In genomic region chr5:65916930-65917329, GRCm38 (mm10) we compare ENCODE assay signal across 33 mouse cellular contexts. TPM values are rescaled to one million over a fixed set of nuclear protein-coding genes. Genes with fewer than 3 reads are reported as not detected.
"Had no signal": no experiment of that assay in that cellular context is flagged by ENCODE, and none has a peak within 500 bp of the region (broad histone marks: within the 10 kb centered on the region; RNA-seq: fewer than 3 reads in every experiment).

No protein-coding gene starts in this region.

- H3K36me3 ChIP-seq: embryonic facial prominence, embryonic 10.5 days; embryonic facial prominence, embryonic 12.5 days; embryonic facial prominence, embryonic 13.5 days; embryonic facial prominence, embryonic 15.5 days; forebrain, embryonic 10.5 days; forebrain, embryonic 12.5 days; forebrain, embryonic 15.5 days had no signal

- H3K27ac ChIP-seq: embryonic facial prominence, embryonic 10.5 days; embryonic facial prominence, embryonic 12.5 days; embryonic facial prominence, embryonic 13.5 days; embryonic facial prominence, embryonic 15.5 days; forebrain, embryonic 10.5 days; forebrain, embryonic 12.5 days; forebrain, embryonic 13.5 days; forebrain, embryonic 15.5 days; gastrocnemius, adult 2 months; heart, adult 2 months had no signal

- H3K4me2 ChIP-seq: embryonic facial prominence, embryonic 12.5 days; embryonic facial prominence, embryonic 13.5 days; embryonic facial prominence, embryonic 15.5 days; forebrain, embryonic 12.5 days; forebrain, embryonic 13.5 days; forebrain, embryonic 15.5 days had no signal

- H3K9ac ChIP-seq: embryonic facial prominence, embryonic 12.5 days; embryonic facial prominence, embryonic 13.5 days; embryonic facial prominence, embryonic 15.5 days; forebrain, embryonic 12.5 days; forebrain, embryonic 13.5 days; forebrain, embryonic 15.5 days; forebrain, postnatal 0 days had no signal

- ATAC-seq: forebrain, embryonic 13.5 days; forebrain, embryonic 14.5 days; forebrain, embryonic 15.5 days; forebrain, embryonic 16.5 days; forebrain, postnatal 0 days had no signal

- H3K4me1 ChIP-seq: embryonic facial prominence, embryonic 15.5 days had no signal

- H3K9me3 ChIP-seq: embryonic facial prominence, embryonic 10.5 days; embryonic facial prominence, embryonic 12.5 days; embryonic facial prominence, embryonic 13.5 days; embryonic facial prominence, embryonic 15.5 days; forebrain, embryonic 10.5 days; forebrain, embryonic 13.5 days; forebrain, embryonic 15.5 days had no signal

- DNase-seq: cerebellum, adult 9-10 months; cerebellum, adult 9-11 months; cerebellum, postnatal 10 days; cerebellum, postnatal 14 days; cerebellum, postnatal 25 days; cerebellum, postnatal 36 days; embryo, embryonic 11 days; forebrain, postnatal 0 days; gastrocnemius, adult 2 months; gastrocnemius, postnatal 10 days; gastrocnemius, postnatal 14 days; gastrocnemius, postnatal 25 days; gastrocnemius, postnatal 36 days; heart, adult 11 months; heart, adult 18-20 months; heart, adult 2 months had no signal

- H3K4me3 ChIP-seq: embryonic facial prominence, embryonic 10.5 days; embryonic facial prominence, embryonic 12.5 days; embryonic facial prominence, embryonic 13.5 days; embryonic facial prominence, embryonic 15.5 days; erythroblast, embryonic 14.5 days; forebrain, embryonic 10.5 days; forebrain, embryonic 12.5 days; forebrain, embryonic 13.5 days; forebrain, embryonic 15.5 days; gastrocnemius, adult 2 months; heart, adult 2 months had no signal

- H3K27me3 ChIP-seq: embryonic facial prominence, embryonic 12.5 days; embryonic facial prominence, embryonic 13.5 days; embryonic facial prominence, embryonic 15.5 days; forebrain, embryonic 12.5 days; forebrain, embryonic 13.5 days; forebrain, embryonic 15.5 days had no signal

RNA-seq across cellular contexts. Expression of gene Chrna9, which starts 17.8 kb away (rescaled TPM):
- total RNA-seq: common myeloid progenitor, adult 5-6 weeks; granulocyte monocyte progenitor cell, adult 5-6 weeks; heart, adult 18-20 months had no signal
- polyA plus RNA-seq: cortical plate, adult 2 months; embryonic facial prominence, embryonic 13.5 days; embryonic facial prominence, embryonic 15.5 days; erythroblast, embryonic 14.5 days; forebrain, embryonic 10.5 days; forebrain, embryonic 11.5 days; forebrain, embryonic 12.5 days; forebrain, embryonic 13.5 days; forebrain, embryonic 14.5 days; forebrain, embryonic 15.5 days; forebrain, embryonic 16.5 days; forebrain, postnatal 0 days; frontal cortex, adult 2 months; gonadal fat pad, adult 2 months; heart, adult 2 months had no signal

RNA-seq across cellular contexts. Expression of gene Rhoh, which starts 55.9 kb away (rescaled TPM):
- polyA plus RNA-seq: erythroblast, embryonic 14.5 days had no signal
